Mouse (Mus musculus) small intestine, adult 2 months (tissue): ENCODE results near the gene Zfp365. TPM values are rescaled to one million over a fixed set of nuclear protein-coding genes. Genes with fewer than 3 reads are reported as not detected.
A peak's percentile ranks its signal among the peaks of the same experiment; 100 is the strongest.

Experiments
- H3K27ac ChIP-seq: fragments of 200-500 bp; 2 replicates; pipeline ENCODE4 v1.5.1; 2012; ENCODE audit warnings: low read depth, low read length, control low read depth, inconsistent platforms; ENCODE audit not compliant: insufficient read depth
- H3K27me3 ChIP-seq: fragments of 200-500 bp; 2 replicates; pipeline ENCODE4 v1.6.1; 2012; ENCODE audit warnings: mild to moderate bottlenecking, moderate library complexity, low read length, inconsistent platforms; ENCODE audit not compliant: control insufficient read depth, insufficient read depth
- H3K36me3 ChIP-seq: fragments of 200-500 bp; 2 replicates; pipeline ENCODE4 v1.6.1; 2012; ENCODE audit warnings: mild to moderate bottlenecking, low read length, control low read depth, inconsistent platforms; ENCODE audit not compliant: control insufficient read depth, insufficient read depth
- H3K4me1 ChIP-seq: fragments of 200-500 bp; 2 replicates; pipeline ENCODE4 v1.6.1; 2012; ENCODE audit warnings: low read length, inconsistent platforms, mixed read lengths; ENCODE audit not compliant: control insufficient read depth, insufficient read depth, insufficient read length
- H3K4me3 ChIP-seq: fragments of 200-500 bp; 2 replicates; pipeline ENCODE4 v1.5.1; 2012; ENCODE audit warnings: low read depth, mild to moderate bottlenecking, control low read depth, inconsistent platforms, low read length, moderate library complexity
- CTCF ChIP-seq: fragments of 200-500 bp; IDR thresholded peaks from 2 replicates; pipeline ENCODE4 v1.5.1; 2012; ENCODE audit warnings: low read depth, mild to moderate bottlenecking, control low read depth, inconsistent platforms, low read length, moderate library complexity, mixed read lengths; ENCODE audit not compliant: insufficient replicate concordance, insufficient read length; ENCODE audit errors: extremely low read depth
- POLR2A ChIP-seq: fragments of 200-500 bp; IDR thresholded peaks from 2 replicates; pipeline ENCODE4 v1.6.1; 2012; ENCODE audit warnings: low read depth, mild to moderate bottlenecking, control low read depth, inconsistent platforms, low read length, moderate library complexity
- WGBS: fragments of 180-500 bp; shearing (Covaris S2); methylation state at CpG from one replicate; pipeline ENCODE4 v1.1.7; 2018; 5-methylcytosine and 5-hydroxymethylcytosine counted together
- polyA plus RNA-seq: library from polyadenylated mRNA; depleted of rRNA; stranded (reverse); fragments of >200 nt; gene quantifications from 2 replicates; pipeline ENCODE4 v1.2.3, GENCODE M21; 2012; rRNA removed

Zfp365 gene
- 0.06 and 0.09 TPM in 2 replicates for polyA plus RNA-seq

- Histone ChIP-seq H3K4me1 (peaks cover 8% of the 10 kb centered on the region; the same call in 1 of the 2 replicates), H3K27ac (no peak within 1 kb of the TSS), H3K4me3 (peak within 1 kb of the TSS; percentile 72), H3K36me3 (no peaks in the 10 kb centered on the region), H3K27me3 (peaks cover 17% of the 10 kb centered on the region; the same call in 1 of the 2 replicates)
- no peak for TF ChIP-seq CTCF
- no peak for TF ChIP-seq POLR2A
- 2% methylated on average over 43 of the region's 43 CpGs for WGBS
Measured at GRCm38 (mm10) chr10:67912337-67912776, at the start of gene Zfp365. Gene Zfp365, minus strand, starts transcription at chr10:67912662.

- WGBS = 29% methylated on average over 3 of the region's 3 CpGs
- no peaks in the 10 kb centered on the region for H3K4me1 ChIP-seq
- TF ChIP-seq POLR2A = no peak
- no peak for TF ChIP-seq CTCF
Measured at GRCm38 (mm10) chr10:67959982-67960381, 47.5 kb upstream of the Zfp365 start.

DNA sequence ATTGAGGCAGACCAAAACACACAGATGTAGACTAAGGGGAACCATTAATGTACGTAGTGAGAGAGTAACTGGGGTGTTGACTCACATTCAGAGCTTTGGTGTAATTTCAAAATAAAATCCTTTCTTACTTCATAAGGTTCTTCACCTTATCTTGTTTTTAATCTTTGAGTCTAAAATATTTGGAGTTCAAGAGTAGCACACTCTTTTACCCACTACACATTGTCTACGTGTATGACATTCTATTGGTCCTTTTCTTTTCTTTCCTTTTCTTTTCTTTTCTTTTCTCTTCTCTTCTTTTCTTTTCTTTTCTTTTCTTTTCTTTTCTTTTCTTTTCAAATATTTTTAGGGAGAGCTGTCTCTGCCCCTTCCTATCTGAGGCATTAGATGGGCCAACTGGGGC lies 43.5 kb upstream of the Zfp365 start:
- Histone ChIP-seq H3K27me3 (no peaks in the 10 kb centered on the region; the same call in 1 of the 2 replicates), H3K4me3 (no peak overlapping the region), H3K36me3 (no peaks in the 10 kb centered on the region), H3K4me1 (no peaks in the 10 kb centered on the region), H3K27ac (no peak overlapping the region)
- WGBS = 92% methylated on average over 2 of the region's 2 CpGs
- TF ChIP-seq POLR2A = no peak
- TF ChIP-seq CTCF = no peak

More at GRCm38 (mm10) chr10:67959982-67960381, 47.5 kb upstream of the Zfp365 start:
- Histone ChIP-seq H3K4me3 (no peak overlapping the region), H3K27me3 (no peaks in the 10 kb centered on the region; the same call in 1 of the 2 replicates), H3K36me3 (no peaks in the 10 kb centered on the region), H3K27ac (no peak overlapping the region)

GRCm38 (mm10) chr10:67951690-67952089 lies 39.2 kb upstream of the Zfp365 start:
- Histone ChIP-seq H3K4me1 (no peaks in the 10 kb centered on the region), H3K27ac (no peak overlapping the region), H3K36me3 (no peaks in the 10 kb centered on the region), H3K27me3 (no peaks in the 10 kb centered on the region; the same call in 1 of the 2 replicates), H3K4me3 (no peak overlapping the region)
- WGBS = 38% methylated on average over 4 of the region's 4 CpGs
- TF ChIP-seq CTCF (no peak), POLR2A (no peak)

DNA sequence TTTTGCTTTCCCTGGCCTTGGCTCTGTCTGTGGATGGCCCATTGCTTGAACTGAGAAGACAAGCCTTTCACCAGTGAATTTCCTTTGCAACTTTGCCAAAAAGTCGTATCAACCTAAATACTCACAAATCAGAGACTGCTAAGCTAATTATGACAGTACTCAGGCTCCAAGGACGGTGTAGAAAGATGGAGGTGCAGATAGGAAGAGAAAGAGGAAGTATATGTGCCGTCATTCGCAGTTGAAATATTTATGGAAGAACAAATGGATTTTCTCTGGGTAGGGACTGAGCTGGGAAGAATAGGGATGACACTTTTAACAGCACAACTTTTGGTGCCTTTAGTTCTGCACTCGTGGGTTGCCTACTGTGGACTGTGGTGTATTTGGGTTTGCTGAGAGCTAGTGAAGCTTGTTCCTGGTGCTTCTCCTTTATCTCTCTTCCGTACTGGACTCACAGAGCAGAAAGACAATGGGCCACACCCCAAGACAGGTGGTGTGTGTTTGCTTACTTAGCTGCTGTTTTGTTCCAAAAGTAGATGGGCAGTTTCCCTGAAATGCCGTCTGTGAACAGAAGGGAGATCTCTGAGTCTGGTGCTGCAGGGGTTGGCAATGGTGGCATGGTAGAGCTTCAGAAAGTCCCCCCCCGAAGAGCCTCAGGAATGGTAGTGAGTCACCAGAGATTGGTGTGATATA lies 37.7 kb upstream of the Zfp365 start:
- Histone ChIP-seq H3K36me3 (no peaks in the 10 kb centered on the region), H3K4me3 (no peak overlapping the region), H3K4me1 (no peaks in the 10 kb centered on the region), H3K27me3 (no peaks in the 10 kb centered on the region), H3K27ac (no peak overlapping the region)
- TF ChIP-seq CTCF (no peak), POLR2A (no peak)
- WGBS = 42% methylated on average over 8 of the region's 8 CpGs

- H3K4me1 ChIP-seq = no peaks in the 10 kb centered on the region
- WGBS = 85% methylated on average over 4 of the region's 4 CpGs
- no peak overlapping the region for H3K4me3 ChIP-seq
- H3K27me3 ChIP-seq = no peaks in the 10 kb centered on the region
- H3K36me3 ChIP-seq = no peaks in the 10 kb centered on the region
- TF ChIP-seq CTCF (no peak), POLR2A (no peak)
- no peak overlapping the region for H3K27ac ChIP-seq
Measured at GRCm38 (mm10) chr10:67943513-67943912, 31.1 kb upstream of the Zfp365 start.

DNA sequence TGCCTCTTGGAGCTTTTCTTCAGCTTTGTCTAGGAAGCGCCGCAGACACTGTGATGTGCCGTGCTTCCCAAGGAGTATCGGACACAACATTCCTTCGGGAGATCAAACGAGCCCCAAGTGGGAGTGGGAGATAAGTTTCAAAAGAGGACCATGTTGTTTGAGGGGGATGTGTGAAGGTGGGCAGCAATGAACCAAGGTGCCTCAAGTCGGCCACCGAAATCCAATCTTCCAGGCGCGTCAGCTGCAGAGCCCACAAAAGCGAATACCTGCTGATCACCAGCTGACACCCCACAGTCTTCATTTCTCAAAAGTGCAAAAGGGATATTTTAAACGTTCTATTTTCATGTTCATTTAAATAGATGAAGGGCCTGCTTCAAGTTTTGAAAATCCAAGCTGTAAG lies 27.1 kb upstream of the Zfp365 start:
- H3K36me3 ChIP-seq = no peaks in the 10 kb centered on the region
- TF ChIP-seq CTCF (no peak), POLR2A (no peak)
- no peaks in the 10 kb centered on the region for H3K27me3 ChIP-seq
- H3K4me1 ChIP-seq = no peaks in the 10 kb centered on the region
- no peak overlapping the region for H3K4me3 ChIP-seq
- no peak overlapping the region for H3K27ac ChIP-seq
- 70% methylated on average over 12 of the region's 12 CpGs for WGBS

DNA sequence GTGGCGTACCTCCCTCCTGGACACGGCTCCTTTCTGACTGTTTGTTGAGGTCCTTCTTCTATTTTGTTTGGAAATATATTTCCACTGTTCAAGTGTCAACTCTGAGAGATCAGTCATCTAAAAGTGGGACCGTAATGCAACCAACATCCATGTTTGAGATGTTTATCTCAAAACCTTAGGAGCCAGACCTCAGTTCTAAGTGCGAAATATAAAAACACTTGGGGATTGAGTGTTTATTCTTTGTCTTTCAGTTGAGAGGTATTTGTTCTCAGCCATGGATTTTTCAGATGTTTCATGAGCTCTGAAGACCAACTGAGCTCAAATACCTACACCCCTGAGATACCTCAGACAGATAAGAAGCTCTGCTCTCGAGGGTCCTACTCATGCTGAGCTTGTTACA lies 25.3 kb upstream of the Zfp365 start:
- H3K4me3 ChIP-seq = no peak overlapping the region

More for the DNA sequence above, 25.3 kb upstream of the Zfp365 start:
- Histone ChIP-seq H3K4me1 (no peaks in the 10 kb centered on the region), H3K36me3 (no peaks in the 10 kb centered on the region), H3K27me3 (no peaks in the 10 kb centered on the region), H3K27ac (no peak overlapping the region)
- WGBS = 73% methylated on average over 5 of the region's 5 CpGs
- TF ChIP-seq POLR2A = no peak
